Mouse (Mus musculus) left cerebral cortex, postnatal 10 days (tissue): ENCODE results near the gene Ubc. TPM values are rescaled to one million over a fixed set of nuclear protein-coding genes. Genes with fewer than 3 reads are reported as not detected.

Experiments
- DNase-seq, 2 experiments: peaks; one replicate each; pipeline ENCODE4 v3.0.0; 2021 to 2022; ENCODE audit warnings: low spot score in 2 of 2, mixed read lengths in 1 of 2; ENCODE audit errors: extremely low spot score in 1 of 2
- intact Hi-C: fragments of 180-260 bp; cut with DNase I; formaldehyde crosslinking; loops from one replicate; pipeline ENCODE4 v1.15.1; 2025
- total RNA-seq, 2 experiments: library from RNA; stranded (reverse); gene quantifications; 2 replicates each; pipeline ENCODE4 v1.2.3; 2021

Ubc gene
- total RNA-seq, 2 experiments from 2014 or later: 831 to 842 TPM

- DNase-seq: no peak
- intact Hi-C loops: no loop called here
These were observed 32.3 kb downstream of the Ubc start for GRCm38 (mm10) chr5:125357543-125358269.

DNA sequence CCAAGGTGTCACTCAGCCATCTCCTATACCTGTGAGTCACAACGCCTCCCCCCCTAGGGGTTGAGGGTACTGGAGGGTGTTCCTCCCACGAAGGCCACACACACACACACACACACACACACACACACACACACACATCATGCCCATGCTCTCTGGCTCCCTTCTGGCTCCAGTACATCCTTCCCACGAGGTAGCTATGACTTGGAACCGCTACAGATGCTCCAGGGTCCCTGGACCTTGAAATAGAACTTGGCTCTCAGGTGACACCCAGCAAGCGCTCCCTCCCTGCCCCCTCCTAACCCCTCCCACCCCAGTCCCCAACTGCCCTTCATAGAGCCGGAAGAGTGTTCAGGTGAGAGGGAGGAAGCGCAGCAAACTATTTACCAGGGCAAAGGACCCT, 34.4 kb downstream of the Ubc start:
- no peak for DNase-seq
- intact Hi-C loops: no loop called here

DNA sequence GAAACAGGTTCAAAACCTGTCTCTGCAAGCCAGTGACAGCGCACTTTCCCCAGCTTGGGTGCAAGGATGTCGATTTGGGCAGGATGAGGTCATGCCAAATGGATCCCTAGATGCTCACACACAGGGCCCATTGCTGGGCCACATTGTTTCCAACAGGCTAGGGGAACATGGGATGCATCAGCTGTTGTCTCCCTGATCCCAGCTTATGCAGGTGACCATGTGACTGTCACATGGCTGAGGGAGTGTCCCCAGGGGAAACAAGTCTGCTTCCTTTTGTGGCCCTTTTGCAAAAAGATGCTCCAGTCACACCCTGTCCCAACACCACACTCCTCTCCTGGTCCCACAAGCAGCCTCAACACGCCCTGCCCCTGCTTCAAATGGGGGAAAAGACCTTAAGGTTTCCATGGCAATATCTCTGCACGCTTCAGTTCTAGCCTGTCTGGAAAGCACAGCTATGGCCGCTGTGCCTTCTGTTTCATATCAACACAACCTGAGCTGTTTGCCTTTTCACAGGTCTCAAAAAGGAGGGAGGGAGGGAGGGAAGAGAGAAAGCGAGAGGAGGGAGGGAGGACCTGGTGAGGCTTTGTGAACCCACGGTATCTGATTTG, 35.0 kb downstream of the Ubc start:
- intact Hi-C loops: no loop called here

GRCm38 (mm10) chr5:125352781-125353294, 37.2 kb downstream of the Ubc start:
- intact Hi-C loops: no loop called here
- DNase-seq: no peak

More for the DNA sequence above, 35.0 kb downstream of the Ubc start:
- DNase-seq: no peak

GRCm38 (mm10) chr5:125351939-125352338, 38.1 kb downstream of the Ubc start:
- intact Hi-C loops: no loop called here
- no peak for DNase-seq

DNA sequence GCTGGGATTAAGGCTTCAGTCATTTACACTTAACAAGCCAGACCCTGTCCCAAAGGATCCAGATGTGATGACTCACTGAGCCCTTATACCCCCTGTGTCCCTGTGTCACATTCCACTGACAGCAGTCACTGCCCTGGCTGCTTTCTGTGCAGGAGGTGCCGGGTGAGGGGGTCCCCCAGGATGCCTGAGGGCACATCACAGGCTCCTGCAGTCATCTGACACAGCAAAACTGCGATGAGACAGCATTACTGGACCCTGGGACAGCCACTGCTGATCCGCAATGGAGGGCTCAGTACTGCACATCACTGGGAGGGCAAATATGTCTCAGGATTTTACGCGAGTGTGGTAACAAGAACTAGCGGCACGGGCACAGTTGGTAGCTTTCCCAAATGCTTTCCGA, 38.9 kb downstream of the Ubc start:
- DNase-seq: no peak
- intact Hi-C loops: no loop called here

GRCm38 (mm10) chr5:125349391-125349790, 40.6 kb downstream of the Ubc start:
- intact Hi-C loops: no loop called here
- no peak for DNase-seq

DNA sequence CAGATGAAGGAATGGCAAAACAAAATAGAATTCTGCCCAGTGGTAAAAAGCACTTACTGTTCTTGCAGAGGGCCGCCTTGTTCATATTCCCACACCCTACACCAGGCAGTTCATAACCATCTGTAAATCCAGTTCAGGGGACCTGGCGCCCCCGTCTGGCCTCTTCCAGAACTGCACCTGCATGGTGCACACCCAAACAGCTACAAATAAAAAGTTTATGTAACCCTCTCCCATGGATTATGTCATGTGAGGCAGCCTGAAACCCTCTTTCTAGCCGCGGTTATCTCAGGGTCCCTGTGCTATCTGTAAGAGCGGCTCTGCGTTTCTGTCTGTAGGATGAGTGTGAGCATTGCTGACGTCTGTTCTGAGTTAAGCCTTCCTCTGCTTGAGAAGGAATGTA, 41.5 kb downstream of the Ubc start:
- DNase-seq: no peak
- intact Hi-C loops: no loop called here

- no peak for DNase-seq
- intact Hi-C loops: no loop called here
These were observed 41.9 kb downstream of the Ubc start for GRCm38 (mm10) chr5:125348067-125348466.

- intact Hi-C loops: no loop called here
- no peak for DNase-seq
These were observed 45.7 kb downstream of the Ubc start for GRCm38 (mm10) chr5:125344296-125344695.

DNA sequence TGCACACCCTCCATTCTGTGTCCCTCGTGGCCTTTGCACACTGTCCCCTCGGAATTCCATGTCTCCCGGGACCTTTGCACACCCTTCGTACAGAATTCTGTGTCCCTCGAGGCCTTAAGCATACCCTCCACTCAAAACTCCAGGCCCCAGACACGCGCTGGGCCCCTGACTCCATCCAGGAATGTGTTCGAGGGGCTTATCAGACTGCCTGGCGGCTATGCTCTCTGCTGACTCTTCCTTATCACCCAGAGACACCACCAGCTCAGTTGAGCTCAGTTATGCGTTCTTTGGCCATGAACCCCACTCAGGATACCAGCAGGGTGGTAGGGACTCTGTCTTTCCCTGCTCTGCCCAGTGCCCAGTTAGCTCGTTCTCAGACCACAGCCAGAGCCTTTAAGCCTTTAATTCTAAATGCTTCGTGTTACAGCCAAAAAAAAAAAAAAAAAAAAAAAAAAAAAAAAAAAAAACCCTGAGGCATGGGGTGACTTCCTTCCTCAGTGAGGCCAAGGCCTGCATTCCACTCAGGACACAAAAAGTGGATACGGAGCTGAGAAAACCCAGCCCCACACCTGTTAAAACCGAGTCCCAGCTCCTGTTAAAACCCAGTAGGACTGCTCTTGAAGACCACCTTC, 48.4 kb downstream of the Ubc start:
- intact Hi-C loops: no loop called here
- no peak for DNase-seq

GRCm38 (mm10) chr5:125340547-125341262, 49.3 kb downstream of the Ubc start, which contains the start of gene Scarb1:
Gene Scarb1, minus strand, starts transcription at chr5:125341094.
- DNase-seq: peak; percentile 80 to 92
- intact Hi-C loops: no loop called here

DNA sequence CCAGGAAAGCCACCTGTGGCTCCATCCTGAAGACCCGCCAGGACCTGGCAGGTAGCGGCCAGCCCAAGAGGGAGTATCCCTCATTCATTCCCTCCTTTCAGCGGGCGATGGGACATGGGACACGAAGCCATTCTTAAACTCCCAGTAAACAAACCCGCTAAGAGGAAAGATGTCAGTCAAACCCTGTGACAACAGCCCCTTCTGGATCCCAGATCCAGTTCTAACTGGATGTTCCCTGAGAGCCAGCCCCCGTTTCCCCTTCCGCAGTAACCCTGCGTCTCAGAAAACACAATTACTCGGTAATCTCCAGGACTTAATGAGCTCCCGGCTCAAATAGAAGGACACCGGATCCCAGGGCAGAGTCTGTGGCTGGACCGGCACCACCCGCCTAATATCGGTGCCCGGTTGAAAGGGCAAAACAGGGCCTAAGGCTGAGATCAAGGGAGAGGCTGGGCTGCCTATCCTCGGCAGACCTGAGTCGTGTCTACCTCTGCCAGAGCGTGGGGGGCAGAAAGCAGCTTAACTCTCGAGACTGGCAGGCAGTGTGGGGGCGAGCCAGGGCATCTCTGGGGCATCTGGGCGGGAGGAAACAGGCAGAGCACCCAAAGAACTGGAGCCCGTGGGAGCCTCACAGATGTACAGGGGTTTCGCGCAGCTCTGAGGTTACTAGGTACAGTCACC, 50.0 kb downstream of the Ubc start:
- intact Hi-C loops: no loop called here
- DNase-seq: peak in 1 of 2 experiments; percentile 63

DNA sequence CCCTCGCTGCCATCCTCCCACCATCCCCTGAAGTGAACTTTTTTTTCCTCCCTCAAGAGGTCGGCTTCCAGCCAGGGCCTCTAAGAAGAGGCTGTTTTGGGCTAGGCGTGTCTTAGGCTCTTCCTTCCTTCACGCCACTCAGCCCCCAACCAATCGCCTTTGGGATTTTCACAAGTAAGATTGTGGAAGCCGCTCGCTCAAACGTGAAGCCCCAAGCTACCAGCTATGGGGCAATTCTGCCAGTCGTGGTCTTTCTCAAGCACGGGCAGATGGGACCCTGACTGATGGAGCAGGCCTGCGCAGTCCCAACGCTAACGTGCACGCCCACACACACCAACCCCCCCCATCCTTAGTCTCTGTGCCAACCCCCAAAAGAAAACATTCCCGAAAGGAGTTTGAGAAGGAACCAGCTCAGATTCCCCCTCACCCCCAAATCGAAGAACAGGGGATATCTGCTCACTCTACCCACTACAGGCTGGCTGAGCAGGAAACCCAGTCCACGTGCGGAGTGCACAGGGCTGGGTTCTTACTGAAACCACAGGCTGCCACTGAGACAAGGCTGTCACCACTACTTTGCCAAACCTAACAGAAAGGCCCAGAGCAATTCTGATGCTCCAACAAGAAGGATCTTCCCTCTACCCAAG, 50.8 kb downstream of the Ubc start:
- intact Hi-C loops: no loop called here
- peak; percentile 42 to 74 for DNase-seq

- intact Hi-C loops: no loop called here
These were observed 52.5 kb downstream of the Ubc start for GRCm38 (mm10) chr5:125337526-125337925.

DNA sequence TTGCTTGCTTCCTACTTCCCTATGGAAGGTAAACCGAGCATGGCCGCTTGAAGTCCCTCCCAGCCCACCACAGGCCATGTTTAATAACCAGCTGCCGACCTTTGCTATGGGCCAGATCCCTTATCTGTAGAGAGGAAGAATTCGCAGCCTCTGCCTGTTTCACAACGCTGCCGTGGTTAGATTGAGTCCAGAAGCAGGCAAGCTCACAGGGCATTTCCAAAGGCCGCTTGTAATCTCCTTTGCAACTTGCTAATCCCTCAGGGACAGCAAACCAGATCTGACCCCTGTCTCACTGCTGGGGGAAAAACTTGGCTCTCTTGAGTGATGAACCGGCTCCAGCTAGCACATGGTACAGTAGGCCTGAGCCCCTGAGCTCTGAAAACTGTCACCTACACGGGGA, 53.0 kb downstream of the Ubc start:
- no peak for DNase-seq
- intact Hi-C loops: no loop called here

More at GRCm38 (mm10) chr5:125337526-125337925, 52.5 kb downstream of the Ubc start:
- DNase-seq: no peak
